Mouse (Mus musculus) testis, adult 2 months (tissue): Measurements from ENCODE around the gene Camta1.
A peak's percentile ranks its signal among the peaks of the same experiment; 100 is the strongest.

Source experiments
- CTCF ChIP-seq: fragments of 200-500 bp; IDR thresholded peaks from 2 replicates; pipeline ENCODE4 v1.5.1; 2012; ENCODE audit warnings: low read depth, mild to moderate bottlenecking, inconsistent platforms, low read length, moderate library complexity; ENCODE audit not compliant: control insufficient read depth, insufficient read depth, insufficient replicate concordance
- POLR2A ChIP-seq: fragments of 200-500 bp; IDR thresholded peaks from 2 replicates; pipeline ENCODE4 v1.6.1; 2012; ENCODE audit warnings: low read depth, mild to moderate bottlenecking, inconsistent platforms, low read length, moderate library complexity; ENCODE audit not compliant: control insufficient read depth

GRCm38 (mm10) chr4:151498481-151499276 lies 363.0 kb downstream of the Camta1 start:
- TF ChIP-seq CTCF (peak; percentile 68; the same call in 1 of the 2 replicates), POLR2A (no peak)
